Mouse (Mus musculus): ENCODE measurements around the gene Ifitm10. TPM values are rescaled to one million over a fixed set of nuclear protein-coding genes. Genes with fewer than 3 reads are reported as not detected.
"Not testable (repeated sequence)": the region's sequence is repeated elsewhere in the genome, so short reads cannot be mapped to it uniquely, and the experiment has no call there.

Ifitm10 gene
- polyA plus RNA-seq, 1 experiment from 2014 or later = 12.5 TPM

DNA sequence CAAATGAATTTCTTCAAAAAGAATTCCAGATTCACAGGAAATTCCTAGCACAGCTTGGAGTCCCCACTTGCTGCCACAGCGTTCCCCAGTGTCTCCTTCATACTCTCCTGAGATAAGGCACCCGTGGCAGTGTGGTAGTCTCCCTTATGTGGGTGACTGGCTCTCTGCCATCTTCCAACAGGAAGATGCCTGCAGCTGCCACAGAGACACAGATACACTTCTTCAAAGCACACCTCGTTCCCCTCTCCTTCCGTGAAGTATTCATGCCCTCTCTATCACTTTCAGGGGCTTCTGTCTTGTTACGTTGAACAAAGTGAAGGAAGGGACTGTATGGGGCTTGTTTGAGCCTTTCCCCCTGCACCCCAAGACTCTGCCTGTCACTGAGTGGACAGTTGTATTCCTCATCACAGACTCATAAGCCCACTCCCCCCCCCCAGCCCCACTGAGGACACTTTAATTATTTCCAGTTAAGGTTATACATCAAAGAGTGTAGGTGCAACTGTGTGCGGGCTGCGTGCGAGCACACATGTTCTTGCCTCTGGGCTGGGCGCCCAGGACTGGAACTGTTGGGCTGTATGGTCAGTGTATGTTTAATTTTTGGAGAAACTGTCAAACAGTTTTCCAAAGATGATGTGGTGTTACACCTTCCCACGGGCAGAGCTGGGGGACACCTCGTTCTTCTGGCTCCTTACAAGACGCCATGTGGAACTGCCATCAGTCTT lies 50.0 kb downstream of the Ifitm10 start:
- Histone ChIP-seq H3K4me1 (peaks cover 71% of the 10 kb centered on the region), H3K27me3 (ENCODE audit: insufficient read depth, poor library complexity, severe bottlenecking) (no peaks in the 10 kb centered on the region), H3K27ac (peak overlapping the region; percentile 85), H3K36me3 (no peaks in the 10 kb centered on the region), H3K9me3 (no peaks in the 10 kb centered on the region), H3K4me3 (no peak overlapping the region)
- DNase-seq (ENCODE audit: low spot score) = no peak
- WGBS = 82% methylated on average over 12 of the region's 12 CpGs

GRCm38 (mm10) chr7:142322641-142323040 lies 50.9 kb downstream of the Ifitm10 start:
- no peaks in the 10 kb centered on the region for H3K27me3 ChIP-seq (ENCODE audit: insufficient read depth, poor library complexity, severe bottlenecking)
- peaks cover 70% of the 10 kb centered on the region for H3K4me1 ChIP-seq
- H3K9me3 ChIP-seq = no peaks in the 10 kb centered on the region
- WGBS = 83% methylated on average over 6 of the region's 6 CpGs
- DNase-seq (ENCODE audit: low spot score) = no peak
- H3K27ac ChIP-seq = peak overlapping the region; percentile 85
- H3K4me3 ChIP-seq = no peak overlapping the region
- H3K36me3 ChIP-seq = no peaks in the 10 kb centered on the region

DNA sequence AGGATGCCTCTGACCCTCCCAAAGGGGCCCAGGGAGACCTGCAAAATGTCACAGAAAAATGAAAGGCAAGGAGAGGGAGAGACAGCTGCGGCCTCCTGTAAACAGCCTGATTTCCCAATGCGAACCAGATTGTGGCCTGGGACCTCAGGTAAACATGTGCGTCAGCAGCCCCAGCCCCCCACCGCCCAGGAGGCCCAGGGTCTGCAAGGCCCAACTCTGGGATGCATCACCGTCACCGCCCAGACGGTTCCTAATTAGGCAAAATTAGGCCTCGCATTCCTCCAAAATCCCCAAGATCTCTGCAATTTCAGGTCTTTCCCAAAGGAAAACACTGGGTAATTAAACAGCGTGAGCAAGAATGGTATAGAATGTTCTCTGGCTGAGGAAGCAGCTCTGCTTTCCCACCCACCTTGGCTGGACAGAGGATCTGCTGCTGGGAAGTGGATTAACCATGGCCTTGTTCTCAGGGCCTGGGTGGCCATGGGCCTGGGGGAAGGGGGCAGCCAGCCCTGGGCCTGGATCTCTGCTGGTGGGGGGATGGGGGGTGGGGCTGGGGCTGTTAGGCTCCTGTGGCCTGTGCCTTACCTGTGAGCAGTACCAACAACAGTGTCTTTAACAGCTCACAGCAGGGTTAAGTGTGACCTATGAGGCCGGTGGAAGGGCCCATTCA lies 51.8 kb downstream of the Ifitm10 start:
- DNase-seq (ENCODE audit: low spot score); H3K4me3 ChIP-seq; H3K27me3 ChIP-seq (ENCODE audit: insufficient read depth, poor library complexity, severe bottlenecking); H3K36me3 ChIP-seq; H3K9me3 ChIP-seq: not testable (repeated sequence)
- Histone ChIP-seq H3K27ac (peak overlapping the region; percentile 85), H3K4me1 (peaks cover 72% of the 10 kb centered on the region)
- WGBS = 43% methylated on average over 6 of the region's 10 CpGs

GRCm38 (mm10) chr7:142320906-142321305 lies 52.6 kb downstream of the Ifitm10 start:
- 15% methylated on average over 2 of the region's 2 CpGs for whole genome bisulfite sequencing
- DNase-seq (ENCODE audit: low spot score) = no peak
- no peak overlapping the region for H3K4me3 ChIP-seq
- H3K36me3 ChIP-seq = no peaks in the 10 kb centered on the region
- peaks cover 67% of the 10 kb centered on the region for H3K4me1 ChIP-seq
- H3K27ac ChIP-seq = peak overlapping the region; percentile 85
- no peaks in the 10 kb centered on the region for H3K27me3 ChIP-seq (ENCODE audit: insufficient read depth, poor library complexity, severe bottlenecking)
- no peaks in the 10 kb centered on the region for H3K9me3 ChIP-seq

DNA sequence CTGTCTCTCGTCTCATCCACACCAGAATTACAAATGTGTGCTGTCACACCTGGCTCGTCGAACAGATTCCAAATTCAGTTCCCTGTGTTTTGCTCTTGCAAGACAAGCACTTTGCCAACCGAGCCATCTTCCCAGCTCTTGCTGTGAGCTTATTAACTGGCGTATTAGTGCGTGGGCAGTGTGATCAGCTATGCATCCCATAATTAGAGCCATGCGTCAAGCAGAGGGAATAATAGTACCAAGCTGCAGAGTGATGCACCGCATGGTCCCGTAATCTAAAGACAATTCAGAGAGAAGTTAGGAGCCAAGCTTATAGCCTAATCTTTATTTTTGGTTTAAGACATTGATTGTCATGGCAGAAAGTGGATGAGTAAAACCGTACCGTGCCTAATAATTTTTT lies 54.4 kb downstream of the Ifitm10 start:
- no peak overlapping the region for H3K4me3 ChIP-seq
- peak overlapping the region; percentile 85 for H3K27ac ChIP-seq
- 89% methylated on average over 11 of the region's 11 CpGs for WGBS
- H3K27me3 ChIP-seq (ENCODE audit: insufficient read depth, poor library complexity, severe bottlenecking) = no peaks in the 10 kb centered on the region
- peaks cover 65% of the 10 kb centered on the region for H3K4me1 ChIP-seq
- H3K36me3 ChIP-seq = no peaks in the 10 kb centered on the region
- no peaks in the 10 kb centered on the region for H3K9me3 ChIP-seq
- DNase-seq (ENCODE audit: low spot score) = no peak

DNA sequence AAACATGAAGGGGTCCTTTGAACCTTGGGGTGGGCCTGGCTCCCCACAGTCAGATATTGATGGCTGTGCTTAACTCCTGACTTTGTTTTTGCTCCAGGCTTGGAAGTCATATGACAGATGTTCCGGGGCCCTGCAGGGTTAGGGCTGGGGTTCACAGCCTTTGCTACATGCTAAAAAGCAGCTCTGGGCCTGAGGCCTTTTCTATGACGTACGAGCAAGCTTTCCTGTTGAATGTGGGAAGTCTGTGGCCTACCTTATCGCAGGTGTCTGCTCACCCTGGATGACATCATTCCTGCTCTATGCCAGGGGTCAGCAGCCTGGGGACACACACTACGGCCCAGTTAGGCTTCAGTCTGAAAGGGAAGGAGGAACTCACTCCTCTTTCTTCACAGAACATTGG lies 56.3 kb downstream of the Ifitm10 start:
- Histone ChIP-seq H3K27me3 (ENCODE audit: insufficient read depth, poor library complexity, severe bottlenecking) (no peaks in the 10 kb centered on the region), H3K36me3 (no peaks in the 10 kb centered on the region), H3K4me1 (peaks cover 59% of the 10 kb centered on the region), H3K27ac (peak overlapping the region; percentile 82), H3K4me3 (no peak overlapping the region), H3K9me3 (no peaks in the 10 kb centered on the region)
- DNase-seq (ENCODE audit: low spot score) = no peak
- 47% methylated on average over 5 of the region's 5 CpGs for WGBS

DNA sequence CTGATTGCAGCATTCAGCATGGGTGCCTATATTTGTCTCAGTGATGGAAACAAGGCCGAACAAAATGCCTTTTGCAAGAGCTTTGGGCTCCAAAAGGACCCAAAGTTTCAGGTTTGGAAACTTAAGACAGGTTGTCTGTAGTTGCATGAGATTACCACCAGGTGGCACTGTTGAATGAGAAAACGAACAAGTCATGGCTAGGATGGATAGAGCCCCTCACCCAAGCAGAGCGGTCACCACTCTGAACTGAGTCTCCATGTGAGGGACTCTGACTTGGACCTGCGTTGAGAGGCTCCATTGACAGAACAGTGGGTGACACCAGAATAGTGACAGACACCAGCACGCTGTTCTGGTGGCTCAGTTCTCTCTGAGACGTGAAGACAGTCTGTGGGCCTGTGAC lies 57.0 kb downstream of the Ifitm10 start:
- Histone ChIP-seq H3K4me3 (no peak overlapping the region), H3K27ac (peak overlapping the region; percentile 82)

GRCm38 (mm10) chr7:142314600-142315285 lies 58.8 kb downstream of the Ifitm10 start:
- no peaks in the 10 kb centered on the region for H3K27me3 ChIP-seq (ENCODE audit: insufficient read depth, poor library complexity, severe bottlenecking)
- H3K9me3 ChIP-seq = no peaks in the 10 kb centered on the region
- no peak overlapping the region for H3K4me3 ChIP-seq
- 71% methylated on average over 5 of the region's 5 CpGs for WGBS
- no peak for DNase-seq (ENCODE audit: low spot score)
- peaks cover 37% of the 10 kb centered on the region for H3K4me1 ChIP-seq
- H3K27ac ChIP-seq = 0 out of 2 replicates have a peak overlapping the region, but pooled peaks have one; percentile 24
- no peaks in the 10 kb centered on the region for H3K36me3 ChIP-seq

More for the DNA sequence above, 57.0 kb downstream of the Ifitm10 start:
- no peak for DNase-seq (ENCODE audit: low spot score)
- no peaks in the 10 kb centered on the region for H3K9me3 ChIP-seq
- 22% methylated on average over 6 of the region's 6 CpGs for WGBS
- H3K36me3 ChIP-seq = no peaks in the 10 kb centered on the region
- H3K27me3 ChIP-seq (ENCODE audit: insufficient read depth, poor library complexity, severe bottlenecking) = no peaks in the 10 kb centered on the region
- peaks cover 54% of the 10 kb centered on the region for H3K4me1 ChIP-seq

DNA sequence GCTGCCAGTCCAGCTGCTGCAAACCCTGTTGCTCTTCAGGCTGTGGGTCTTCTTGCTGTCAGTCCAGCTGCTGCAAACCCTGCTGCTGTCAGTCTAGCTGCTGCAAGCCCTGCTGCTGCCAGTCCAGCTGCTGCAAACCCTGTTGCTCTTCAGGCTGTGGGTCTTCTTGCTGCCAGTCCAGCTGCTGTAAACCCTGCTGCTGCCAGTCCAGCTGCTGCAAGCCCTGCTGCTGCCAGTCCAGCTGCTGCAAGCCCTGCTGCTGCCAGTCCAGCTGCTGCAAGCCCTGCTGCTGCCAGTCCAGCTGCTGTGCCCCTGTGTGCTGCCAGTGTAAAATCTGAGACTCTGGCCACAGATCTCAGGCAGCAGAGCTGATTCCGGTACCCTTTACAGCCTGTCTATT lies 69.6 kb downstream of the Ifitm10 start:
- H3K36me3 ChIP-seq; H3K4me3 ChIP-seq; H3K9me3 ChIP-seq; DNase-seq (ENCODE audit: low spot score); H3K27me3 ChIP-seq (ENCODE audit: insufficient read depth, poor library complexity, severe bottlenecking); H3K27ac ChIP-seq: not testable (repeated sequence)
- peaks cover 21% of the 10 kb centered on the region for H3K4me1 ChIP-seq
- 70% methylated on average over 1 of the region's 1 CpGs for WGBS

- Histone ChIP-seq H3K27me3 (ENCODE audit: insufficient read depth, poor library complexity, severe bottlenecking) (peaks cover 6% of the 10 kb centered on the region), H3K4me1 (peaks cover 21% of the 10 kb centered on the region), H3K36me3 (no peaks in the 10 kb centered on the region), H3K27ac (no peak within 1 kb of the TSS; the same call in 1 of the 2 replicates), H3K9me3 (no peaks in the 10 kb centered on the region), H3K4me3 (no peak within 1 kb of the TSS)
- no peak for DNase-seq (ENCODE audit: low spot score)
- 44% methylated on average over 3 of the region's 3 CpGs for WGBS
Observed at GRCm38 (mm10) chr7:142303249-142303648, 70.3 kb downstream of the Ifitm10 start, which contains the start of gene Krtap5-4. Gene Krtap5-4 (plus strand): TSS chr7:142303549.

DNA sequence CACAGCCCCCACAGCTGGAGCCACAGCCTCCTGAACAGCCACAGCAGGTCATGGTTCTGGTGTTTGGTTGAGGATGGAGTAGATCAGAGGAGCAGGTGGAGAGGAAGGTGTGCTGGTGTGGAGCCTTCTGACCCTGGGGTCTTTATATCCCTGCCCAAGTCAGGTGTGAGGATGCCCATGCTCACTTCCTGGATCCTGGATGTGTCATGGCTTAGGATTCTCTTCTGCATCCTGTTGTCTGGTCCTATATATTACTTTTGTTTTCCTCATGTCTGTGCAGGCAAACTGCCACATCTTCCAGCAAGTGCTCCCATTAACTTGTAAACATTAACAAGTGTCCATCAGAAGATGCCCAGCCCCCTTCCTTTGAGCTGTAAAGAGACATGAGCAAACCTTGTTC lies 76.5 kb downstream of the Ifitm10 start, which contains the start of gene Krtap5-1:
Krtap5-1 (minus strand) TSS at position 101 of the 400 bp plus-strand sequence.
- H3K27me3 ChIP-seq (ENCODE audit: insufficient read depth, poor library complexity, severe bottlenecking); H3K4me3 ChIP-seq; H3K27ac ChIP-seq; DNase-seq (ENCODE audit: low spot score); H3K9me3 ChIP-seq; H3K36me3 ChIP-seq: not testable (repeated sequence)
- H3K4me1 ChIP-seq = peaks cover 32% of the 10 kb centered on the region

- peaks cover 32% of the 10 kb centered on the region for H3K4me1 ChIP-seq
- not testable (repeated sequence) for H3K9me3 ChIP-seq; H3K36me3 ChIP-seq; H3K4me3 ChIP-seq; H3K27ac ChIP-seq; H3K27me3 ChIP-seq (ENCODE audit: insufficient read depth, poor library complexity, severe bottlenecking); DNase-seq (ENCODE audit: low spot score)
- WGBS = 10% methylated on average over 4 of the region's 4 CpGs
Observed at GRCm38 (mm10) chr7:142296108-142296507, 77.4 kb downstream of the Ifitm10 start.

DNA sequence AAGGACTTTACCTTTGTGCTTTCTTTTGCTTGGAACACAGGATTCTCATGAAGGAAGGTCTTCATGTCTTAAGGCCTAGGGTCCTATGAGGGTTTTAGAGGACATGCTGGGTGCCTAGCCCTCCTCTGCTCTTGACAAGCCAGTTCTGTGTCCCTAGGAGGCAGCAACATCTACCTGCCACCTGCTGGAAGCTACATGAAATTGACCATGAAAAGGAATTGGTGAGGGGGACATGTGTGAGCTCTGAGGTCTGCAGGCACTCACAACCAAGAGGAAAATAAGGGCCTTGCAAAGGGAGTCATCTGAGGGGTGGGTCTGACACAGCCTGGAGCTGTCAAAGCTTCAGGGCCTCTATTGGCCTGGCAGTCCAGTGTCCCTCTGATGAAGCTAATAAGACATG lies 78.1 kb downstream of the Ifitm10 start:
- no peaks in the 10 kb centered on the region for H3K36me3 ChIP-seq
- peak overlapping the region; percentile 44; the same call in 1 of the 2 replicates for H3K27ac ChIP-seq
- peaks cover 32% of the 10 kb centered on the region for H3K4me1 ChIP-seq
- no peaks in the 10 kb centered on the region for H3K27me3 ChIP-seq (ENCODE audit: insufficient read depth, poor library complexity, severe bottlenecking)
- H3K9me3 ChIP-seq = no peaks in the 10 kb centered on the region
- DNase-seq (ENCODE audit: low spot score) = no peak
- no peak overlapping the region for H3K4me3 ChIP-seq
